Mouse (Mus musculus): ENCODE measurements around the gene Wfikkn2. TPM values are rescaled to one million over a fixed set of nuclear protein-coding genes. Genes with fewer than 3 reads are reported as not detected.

Gene Wfikkn2
- total RNA-seq, 2 experiments from 2014 or later = 1.3 to 1.6 TPM

DNA sequence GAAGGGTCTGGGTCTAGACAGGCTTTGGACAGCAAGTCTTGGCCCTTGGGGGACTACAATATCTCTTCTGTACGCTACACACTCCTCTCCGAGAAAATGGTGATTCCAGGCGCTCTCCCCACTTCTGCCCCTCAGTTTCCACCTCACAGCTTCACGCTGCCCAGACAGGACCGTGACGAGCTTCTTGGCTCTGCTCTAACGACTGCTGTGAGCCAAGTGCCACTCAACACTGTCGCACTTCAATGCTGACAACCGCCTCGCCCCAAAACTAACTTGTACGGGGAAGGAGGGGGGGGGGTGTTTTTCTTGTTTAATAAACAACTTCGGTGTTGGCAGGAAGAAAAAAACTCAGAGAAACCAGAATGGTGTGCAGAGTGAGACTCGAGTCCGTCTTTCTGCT is 12.2 kb upstream of the Wfikkn2 start:
- Histone ChIP-seq H3K27ac (no peak overlapping the region), H3K4me3 (no peak overlapping the region)
- intact Hi-C loops (cut with DNase I) = no loop called here
- no peak for DNase-seq (ENCODE audit: extremely low spot score in 1 of 2, low spot score in 2 of 2)
- TF ChIP-seq CTCF (IDR thresholded peaks at IDR 0.05) = no peak

DNA sequence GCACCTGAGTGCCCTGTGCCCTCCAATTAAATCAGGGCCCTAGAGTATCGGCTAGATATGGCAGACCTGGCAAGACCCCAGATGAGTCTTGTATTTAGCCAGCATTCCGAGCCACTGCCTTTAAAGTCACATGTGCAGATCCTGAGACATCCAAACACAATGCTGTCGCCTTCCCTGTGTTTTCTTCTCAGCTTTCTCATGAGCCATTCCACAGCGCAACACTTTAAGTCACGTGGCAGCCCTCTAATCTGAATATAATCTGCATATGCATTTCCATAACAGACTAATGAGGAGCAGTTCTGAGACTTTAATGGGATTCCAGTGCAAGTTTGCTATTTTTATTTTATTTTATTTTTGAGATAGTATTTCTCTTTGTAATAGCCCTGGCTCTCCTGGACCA is 9.9 kb upstream of the Wfikkn2 start:
- DNase-seq (ENCODE audit: extremely low spot score in 1 of 2, low spot score in 2 of 2) = no peak
- intact Hi-C loops (cut with DNase I) = no loop called here
- Histone ChIP-seq H3K27ac (no peak overlapping the region), H3K4me3 (no peak overlapping the region)
- TF ChIP-seq CTCF (IDR thresholded peaks at IDR 0.05) = no peak

DNA sequence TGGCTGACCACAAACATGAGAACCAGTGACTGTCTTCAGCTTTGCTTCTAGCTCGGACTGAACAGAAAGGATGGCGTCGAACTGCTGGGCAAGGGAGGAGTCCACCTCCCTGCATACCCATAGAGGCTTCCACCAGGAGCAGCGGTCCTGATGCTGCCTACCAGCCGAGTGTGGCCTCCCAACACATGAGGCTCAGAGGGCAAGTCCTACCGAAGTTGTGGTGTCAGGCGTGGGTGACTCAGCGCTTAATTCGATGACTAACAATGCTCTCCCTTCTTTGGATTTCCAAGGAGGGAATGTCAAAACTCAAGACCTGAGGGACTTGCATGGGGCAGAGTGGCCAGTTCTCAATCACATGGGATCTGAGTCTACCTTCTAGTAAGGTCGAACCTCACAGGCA is 7.9 kb upstream of the Wfikkn2 start:
- intact Hi-C loops (cut with DNase I) = no loop called here
- no peak for TF ChIP-seq CTCF (IDR thresholded peaks at IDR 0.05)
- H3K27ac ChIP-seq = no peak overlapping the region
- no peak for DNase-seq (ENCODE audit: extremely low spot score in 1 of 2, low spot score in 2 of 2)
- no peak overlapping the region for H3K4me3 ChIP-seq

DNA sequence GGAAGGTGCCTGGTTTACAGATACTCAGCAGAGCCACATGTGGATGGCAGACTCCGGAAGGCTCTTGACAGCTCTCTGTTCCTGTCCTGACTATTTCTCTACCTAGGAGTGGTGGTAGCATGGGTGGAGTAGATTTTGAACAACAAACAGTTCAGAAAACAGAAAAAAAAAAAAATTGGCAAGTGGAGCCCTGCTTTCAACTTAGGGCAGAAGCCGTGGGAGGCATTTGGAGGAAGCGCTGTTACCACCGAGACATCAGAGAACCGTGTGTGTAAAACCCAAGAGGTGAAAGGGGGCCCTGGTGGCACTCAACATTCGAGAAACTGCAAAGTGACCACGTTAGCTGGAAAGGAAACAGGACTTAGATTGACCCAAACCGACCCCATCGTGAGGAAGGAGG is 7.4 kb upstream of the Wfikkn2 start:
- intact Hi-C loops (cut with DNase I) = no loop called here
- no peak for DNase-seq (ENCODE audit: extremely low spot score in 1 of 2, low spot score in 2 of 2)
- TF ChIP-seq CTCF (IDR thresholded peaks at IDR 0.05) = no peak
- Histone ChIP-seq H3K4me3 (no peak overlapping the region), H3K27ac (no peak overlapping the region)

DNA sequence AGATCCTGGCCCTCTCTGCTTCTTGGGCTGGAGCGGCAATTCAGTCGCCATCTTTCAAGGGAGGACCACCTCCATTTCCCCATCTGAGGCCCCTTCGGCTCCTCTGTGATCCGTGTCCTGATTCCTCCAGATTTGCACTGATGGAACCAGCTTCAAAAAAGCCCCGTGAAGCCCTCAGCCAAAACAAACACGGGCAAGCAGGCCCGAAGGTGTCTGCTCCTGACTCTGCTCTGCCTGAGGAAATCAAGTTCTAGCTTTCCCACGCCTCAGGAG is 920 bp upstream of the Wfikkn2 start:
- intact Hi-C loops (cut with DNase I) = no loop called here
- Histone ChIP-seq H3K27ac (no peak overlapping the region), H3K4me3 (no peak overlapping the region)
- TF ChIP-seq CTCF (IDR thresholded peaks at IDR 0.05) = no peak
- no peak for DNase-seq (ENCODE audit: extremely low spot score in 1 of 2, low spot score in 2 of 2)

DNA sequence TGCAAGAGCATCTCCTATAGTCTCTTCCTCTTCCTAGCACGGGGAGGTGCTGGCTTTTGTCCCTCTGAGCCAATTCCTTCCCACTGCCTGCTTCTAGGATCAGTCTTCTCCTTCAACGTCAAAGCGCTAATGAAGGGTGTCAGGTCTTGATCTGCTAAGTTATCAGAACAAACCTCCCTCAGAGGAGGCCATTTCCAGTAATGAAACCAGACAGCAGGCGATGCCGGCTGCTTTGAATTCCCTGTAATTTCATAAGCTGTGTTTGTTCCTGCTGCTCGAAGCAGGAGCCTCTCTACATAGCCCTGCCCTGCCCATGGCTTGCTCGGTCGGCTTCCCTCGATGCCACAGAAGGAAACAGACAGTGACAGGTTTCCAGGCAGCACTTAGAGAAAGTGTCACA is 1.4 kb downstream of the Wfikkn2 start:
- no peak for DNase-seq (ENCODE audit: extremely low spot score in 1 of 2, low spot score in 2 of 2)
- H3K4me3 ChIP-seq = no peak overlapping the region
- intact Hi-C loops (cut with DNase I) = no loop called here
- no peak for TF ChIP-seq CTCF (IDR thresholded peaks at IDR 0.05)
- H3K27ac ChIP-seq = no peak overlapping the region

DNA sequence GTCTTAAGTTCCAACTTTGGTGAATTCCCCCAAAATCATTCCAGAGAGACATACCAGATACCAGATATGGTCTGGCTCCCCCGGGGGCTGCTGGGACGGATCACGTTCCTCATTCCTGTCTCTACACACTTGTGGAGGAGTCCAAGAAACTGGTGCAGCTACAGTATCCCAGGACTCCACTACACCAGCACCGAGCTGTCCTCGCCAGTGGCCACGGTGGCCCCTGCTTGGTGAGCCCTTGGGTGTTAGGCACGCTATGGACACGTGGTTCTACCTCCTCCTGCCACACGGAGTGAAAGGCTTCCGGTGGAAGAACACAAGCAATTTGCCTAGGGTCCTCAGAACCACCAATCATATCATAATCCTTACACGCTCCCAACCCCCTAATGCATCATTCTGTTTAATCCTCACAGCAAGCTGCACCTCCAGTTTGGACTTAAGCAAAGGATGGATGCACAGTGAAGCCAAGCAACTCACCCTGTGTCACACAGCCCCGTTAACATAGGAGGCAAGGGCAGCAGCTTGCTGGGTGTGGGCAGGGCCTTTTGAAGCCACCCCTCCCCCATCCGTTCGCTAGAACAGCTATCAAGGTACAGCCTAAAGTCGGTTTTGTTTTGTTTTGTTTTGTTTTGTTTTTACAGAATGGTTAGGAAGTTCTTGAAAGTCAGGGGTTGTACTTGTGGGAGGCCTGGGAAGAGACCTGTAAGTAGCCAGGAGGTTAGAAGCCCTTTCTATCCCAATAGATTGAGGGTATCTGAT is 2.2 kb downstream of the Wfikkn2 start:
- H3K4me3 ChIP-seq = no peak overlapping the region
- TF ChIP-seq CTCF (IDR thresholded peaks at IDR 0.05) = no peak
- intact Hi-C loops (cut with DNase I) = no loop called here
- DNase-seq (ENCODE audit: extremely low spot score in 1 of 2, low spot score in 2 of 2) = no peak
- H3K27ac ChIP-seq = no peak overlapping the region

DNA sequence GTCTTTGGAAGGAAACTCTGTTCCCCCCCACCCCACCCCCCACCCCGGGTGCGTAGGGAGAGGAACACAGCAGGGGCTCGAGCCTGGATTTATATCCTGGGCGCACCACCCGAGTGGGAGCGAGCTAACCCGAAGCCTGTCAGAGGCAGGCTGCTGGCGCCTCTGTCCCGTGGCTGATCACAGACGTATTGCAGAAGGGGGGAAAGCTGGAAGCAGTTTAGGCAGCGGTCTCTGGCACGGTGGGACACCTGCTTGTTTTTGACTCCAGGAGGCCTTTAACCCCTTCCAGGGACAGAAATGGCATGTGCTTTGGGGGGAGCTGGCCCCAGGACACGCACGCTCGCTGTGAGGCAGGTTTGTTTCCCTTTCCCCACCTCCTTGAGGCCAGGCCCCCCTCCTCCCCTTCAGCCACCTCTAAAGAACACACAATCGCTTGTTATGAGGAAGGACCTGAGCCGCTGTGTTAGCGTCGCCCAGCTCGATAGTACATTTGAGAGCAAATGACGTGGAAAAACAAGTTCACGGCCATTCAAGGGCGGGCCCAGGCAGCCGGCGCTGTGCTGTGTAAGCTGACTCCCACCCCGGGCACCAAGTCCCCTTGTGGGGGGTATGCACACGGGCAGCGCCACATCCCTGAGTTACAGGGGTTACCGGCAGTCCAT is 2.9 kb downstream of the Wfikkn2 start:
- Histone ChIP-seq H3K27ac (no peak overlapping the region), H3K4me3 (no peak overlapping the region)
- intact Hi-C loops (cut with DNase I) = no loop called here
- no peak for DNase-seq (ENCODE audit: extremely low spot score in 1 of 2, low spot score in 2 of 2)
- no peak for TF ChIP-seq CTCF (IDR thresholded peaks at IDR 0.05)

DNA sequence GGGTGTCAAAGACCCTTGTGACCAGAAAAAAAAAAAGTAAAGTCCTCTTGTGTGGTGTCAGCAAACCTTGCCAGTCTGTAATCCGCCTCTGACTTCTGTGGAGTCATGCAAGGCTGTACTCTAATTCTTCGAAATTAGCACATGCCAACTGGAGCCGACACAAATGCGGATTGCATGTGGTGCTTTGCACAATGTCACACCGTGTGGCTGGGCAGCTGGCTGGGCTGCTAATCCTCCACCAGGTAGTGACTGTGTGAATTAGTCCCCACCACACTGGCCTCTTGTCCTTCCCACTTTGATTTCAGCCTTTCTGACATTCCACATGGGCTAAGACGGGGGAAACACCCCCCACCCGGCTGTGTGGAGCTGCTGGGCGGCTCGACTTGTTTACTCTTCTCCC is 6.1 kb downstream of the Wfikkn2 start:
- TF ChIP-seq CTCF (IDR thresholded peaks at IDR 0.05) = no peak
- no peak overlapping the region for H3K27ac ChIP-seq
- intact Hi-C loops (cut with DNase I) = loop anchor here (5.0 kb wide), 3 partner anchors 163 to 308 kb away; partner anchors contain the start of genes Rsad1 and Spata20
- DNase-seq (ENCODE audit: extremely low spot score in 1 of 2, low spot score in 2 of 2) = no peak
- no peak overlapping the region for H3K4me3 ChIP-seq

DNA sequence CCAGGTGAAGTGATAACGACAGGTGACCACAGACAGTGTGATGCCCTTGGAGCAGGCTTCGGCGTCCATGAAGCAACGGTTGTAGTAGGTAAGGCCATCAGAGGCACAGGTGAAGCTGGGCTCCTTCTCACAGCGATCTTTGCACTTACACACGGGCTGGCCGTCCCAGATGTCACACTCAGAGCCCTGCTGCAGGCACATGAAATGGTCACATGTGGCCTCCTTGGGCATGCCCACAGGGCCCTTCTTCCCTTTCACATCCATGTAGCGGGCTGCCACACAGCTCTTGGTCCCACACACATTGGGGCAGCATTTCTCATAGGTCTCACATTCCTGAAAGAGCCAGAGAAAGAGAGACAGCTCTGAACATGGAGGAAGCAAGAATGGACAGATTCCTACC is 7.0 kb downstream of the Wfikkn2 start:
- intact Hi-C loops (cut with DNase I) = loop anchor here (5.0 kb wide), 3 partner anchors 164 to 309 kb away; partner anchors contain the start of genes Rsad1 and Spata20
- Histone ChIP-seq H3K4me3 (no peak overlapping the region), H3K27ac (no peak overlapping the region)
- no peak for DNase-seq (ENCODE audit: extremely low spot score in 1 of 2, low spot score in 2 of 2)
- TF ChIP-seq CTCF (IDR thresholded peaks at IDR 0.05) = no peak

DNA sequence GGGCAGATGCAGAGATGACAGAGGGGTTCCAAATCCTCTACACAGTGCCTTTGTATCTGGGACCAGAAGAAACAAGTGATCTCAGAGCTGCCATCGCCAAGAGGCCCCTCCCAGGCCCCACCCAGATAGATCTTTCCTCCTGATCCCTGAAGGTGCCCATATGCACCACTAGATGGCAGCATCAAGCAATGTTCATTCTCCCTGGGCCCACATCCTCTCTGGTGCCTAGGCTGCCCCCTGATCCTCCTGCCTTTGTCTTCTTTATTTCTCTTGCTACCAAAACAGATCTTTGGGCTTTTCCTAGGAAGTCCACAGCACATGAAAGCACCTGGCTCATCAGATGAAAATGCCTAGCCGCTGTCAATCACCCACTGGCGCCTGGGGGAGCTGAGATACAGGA is 9.7 kb downstream of the Wfikkn2 start:
- TF ChIP-seq CTCF (IDR thresholded peaks at IDR 0.05) = peak; percentile 86
- intact Hi-C loops (cut with DNase I) = loop anchor here (1.0 to 5.0 kb wide), 4 partner anchors 41 to 311 kb away; partner anchors contain the start of genes Rsad1 and Spata20
- DNase-seq (ENCODE audit: extremely low spot score in 1 of 2, low spot score in 2 of 2) = peak; percentile 56 to 75
- Histone ChIP-seq H3K4me3 (no peak overlapping the region), H3K27ac (peak overlapping the region; percentile 72)

DNA sequence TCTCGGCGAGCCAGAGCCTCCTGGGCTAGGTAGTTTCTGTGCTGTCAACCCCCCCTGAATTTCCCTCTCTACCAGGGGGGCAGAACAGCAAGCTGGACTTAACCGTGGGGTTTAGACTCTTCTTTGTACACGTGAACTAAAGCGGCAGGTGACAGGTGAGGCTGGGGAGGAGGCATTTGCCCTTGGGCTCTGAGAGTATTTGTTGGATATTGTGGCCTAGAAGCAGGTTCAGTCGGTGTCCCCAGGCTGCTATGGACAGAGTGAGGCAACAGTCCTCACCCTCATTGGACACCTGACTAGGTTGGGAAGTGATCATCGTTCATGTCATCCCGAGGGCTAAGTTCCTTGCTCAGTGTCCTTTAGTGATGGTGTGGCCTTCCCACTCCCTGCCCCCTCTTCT is 10.9 kb downstream of the Wfikkn2 start:
- no peak for DNase-seq (ENCODE audit: extremely low spot score in 1 of 2, low spot score in 2 of 2)
- intact Hi-C loops (cut with DNase I) = loop anchor here (5.0 kb wide), 3 partner anchors 167 to 312 kb away; partner anchors contain the start of genes Rsad1 and Spata20

DNA sequence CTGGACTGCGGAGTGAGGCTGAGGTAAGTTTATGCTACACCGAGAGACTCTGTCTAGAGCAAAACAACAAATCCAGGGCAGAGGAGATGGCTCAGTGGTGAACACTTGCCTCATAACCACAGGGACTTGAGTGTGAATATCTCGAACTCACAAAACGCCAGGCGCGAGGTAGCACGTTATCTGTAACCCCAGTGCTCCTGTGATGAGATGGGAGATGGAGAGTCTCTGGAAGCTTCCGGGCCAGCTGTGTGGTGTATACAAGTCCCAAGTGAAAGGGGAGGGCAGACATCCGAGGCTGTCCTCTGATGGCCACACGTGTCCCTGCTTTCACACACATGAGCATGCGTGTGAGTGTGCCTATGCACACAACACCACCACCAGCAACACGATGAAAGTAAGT is 11.4 kb downstream of the Wfikkn2 start:
- intact Hi-C loops (cut with DNase I) = no loop called here
- no peak for DNase-seq (ENCODE audit: extremely low spot score in 1 of 2, low spot score in 2 of 2)
- TF ChIP-seq CTCF (IDR thresholded peaks at IDR 0.05) = no peak
- Histone ChIP-seq H3K4me3 (no peak overlapping the region), H3K27ac (no peak overlapping the region; the same call in 1 of the 2 replicates)

More for the DNA sequence above, 10.9 kb downstream of the Wfikkn2 start:
- Histone ChIP-seq H3K27ac (peak overlapping the region; percentile 72), H3K4me3 (no peak overlapping the region)
- no peak for TF ChIP-seq CTCF (IDR thresholded peaks at IDR 0.05)
